Mouse (Mus musculus) gastrocnemius, postnatal 25 days (tissue): ENCODE measurements at regions not wholly inside any gene's neighbourhood (a gene's known extent, or its start where the extent isn't known, plus 50 kb on each side); places are given as distances from the start of the nearest gene placed in this dataset.

Experiments used
- DNase-seq: peaks from one replicate; pipeline ENCODE4 v3.0.0; 2022

DNA sequence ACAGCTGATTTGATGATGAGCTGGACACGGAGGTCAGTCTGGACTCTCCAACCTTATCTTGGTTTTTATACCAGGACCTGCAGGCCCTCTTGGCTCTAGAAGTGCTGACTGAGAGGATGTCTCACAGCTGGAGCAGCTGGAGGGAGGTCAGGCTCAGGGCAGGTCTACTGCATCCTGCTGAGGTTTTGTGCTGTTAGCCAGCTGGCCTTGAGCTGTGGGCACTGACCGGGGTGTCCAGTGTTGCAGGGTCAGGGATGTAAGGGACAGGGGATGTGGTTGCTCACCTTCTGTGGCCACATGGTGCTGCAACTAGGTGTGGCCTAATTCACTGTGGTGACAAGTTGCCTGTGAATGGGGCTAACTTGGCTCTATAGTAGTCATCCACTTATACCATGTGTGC is 211.0 kb upstream of the Eef2kmt start:
- no peak for DNase-seq

DNA sequence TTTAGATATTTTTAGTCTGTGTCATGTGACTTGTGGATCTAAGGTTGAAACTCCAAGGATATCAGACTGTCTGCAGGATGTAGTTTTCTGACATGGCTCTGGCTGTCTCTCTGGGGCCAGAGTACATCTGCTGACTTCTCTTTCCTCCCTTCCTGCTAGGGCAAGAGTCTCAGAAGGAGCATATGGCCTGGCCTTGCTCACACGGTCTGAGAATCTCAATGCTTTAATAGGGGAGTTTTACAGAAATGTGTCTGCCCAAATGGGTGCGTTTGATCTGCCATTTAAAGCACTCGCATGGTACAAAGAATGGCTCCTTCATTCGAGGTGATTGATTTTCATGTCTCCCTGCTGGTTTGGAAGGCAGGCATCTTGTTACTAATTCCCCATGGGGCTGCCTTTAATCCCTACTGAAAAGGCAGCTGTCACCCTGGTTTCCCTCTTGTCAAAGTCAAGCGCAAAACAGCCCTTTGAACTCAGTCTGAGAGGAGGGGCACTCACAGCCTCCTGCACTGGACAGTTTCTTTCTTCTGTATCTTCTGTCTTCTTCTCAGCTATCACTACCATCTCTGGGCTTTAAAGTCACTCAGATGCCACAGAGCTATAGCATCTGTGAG is 199.7 kb upstream of the Eef2kmt start:
- DNase-seq: no peak

DNA sequence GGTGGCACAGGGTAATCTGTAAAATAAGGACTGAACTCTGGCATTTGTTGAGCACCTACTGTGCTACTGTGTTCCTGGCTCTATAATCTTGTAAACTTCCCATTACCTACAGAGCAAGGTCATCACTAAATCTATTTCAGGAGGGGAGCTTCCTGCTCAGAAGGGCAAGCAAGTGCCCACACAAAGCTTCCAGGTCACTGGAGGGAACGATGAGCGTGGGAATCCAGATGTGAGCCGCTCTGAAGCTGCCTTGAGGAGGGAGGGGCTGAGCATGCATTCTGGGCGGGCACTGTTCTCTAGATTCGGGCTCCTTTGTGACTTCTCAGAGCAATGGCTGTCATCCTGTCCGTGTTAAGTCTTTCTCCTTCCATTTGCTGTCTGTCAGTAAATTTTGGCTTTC is 198.5 kb upstream of the Eef2kmt start:
- no peak for DNase-seq

DNA sequence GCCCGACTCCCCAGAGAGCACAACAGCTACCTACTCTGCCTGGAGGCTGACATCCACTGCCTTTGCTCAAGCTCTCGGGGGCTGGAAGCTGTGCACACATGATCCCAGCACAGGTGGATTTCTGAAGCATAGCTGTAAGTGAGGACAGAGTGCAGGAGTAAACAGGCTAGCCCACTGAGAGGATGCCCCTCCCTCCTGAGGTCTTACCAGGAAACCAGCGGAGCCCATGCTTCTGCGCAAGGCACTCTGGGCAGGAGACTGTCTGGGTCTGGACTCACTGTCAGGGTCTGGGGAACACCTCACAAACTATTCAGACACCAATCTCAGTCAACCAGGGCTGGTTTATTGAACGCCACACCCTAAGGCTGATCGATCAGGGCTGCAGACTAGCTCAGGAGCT is 197.2 kb upstream of the Eef2kmt start:
- DNase-seq: no peak

DNA sequence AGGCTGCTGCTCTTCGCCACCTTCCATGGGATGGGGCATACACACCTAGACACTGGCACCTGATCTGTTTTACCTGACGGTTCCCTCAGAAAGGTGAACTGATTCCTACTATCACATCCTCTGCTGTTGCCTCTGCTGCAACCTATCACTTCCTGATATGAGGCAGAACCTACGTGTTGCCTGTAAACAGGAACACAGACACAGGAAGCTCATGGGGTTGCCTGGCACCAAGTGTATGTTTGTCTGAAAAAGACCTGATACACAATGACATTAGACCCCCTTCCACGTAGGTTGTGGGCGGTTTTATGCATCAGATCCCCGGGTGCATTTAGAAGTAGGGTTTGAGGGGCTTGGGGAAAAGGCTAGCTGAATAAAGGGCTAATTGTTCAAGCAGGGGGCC is 190.0 kb upstream of the Eef2kmt start:
- DNase-seq: no peak

DNA sequence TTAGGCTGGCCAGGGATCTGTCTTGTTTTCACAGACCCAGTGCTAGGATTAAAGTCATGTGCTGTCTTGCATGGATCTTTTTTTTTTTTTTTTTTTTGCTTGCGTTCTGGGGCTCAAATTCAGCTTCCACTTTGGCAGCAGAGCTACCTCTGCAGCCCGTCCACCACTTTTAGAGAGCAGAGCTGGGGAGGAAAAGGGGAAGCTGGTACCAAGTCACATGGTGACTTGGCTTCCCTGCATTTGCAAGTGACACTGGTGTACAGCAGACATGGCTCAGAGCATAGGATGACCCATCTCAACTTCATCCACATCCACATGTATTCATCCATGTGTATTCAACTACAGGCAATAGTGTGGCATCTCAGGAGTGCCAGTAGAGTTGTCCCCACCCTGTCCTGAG is 189.0 kb upstream of the Eef2kmt start:
- DNase-seq: no peak

DNA sequence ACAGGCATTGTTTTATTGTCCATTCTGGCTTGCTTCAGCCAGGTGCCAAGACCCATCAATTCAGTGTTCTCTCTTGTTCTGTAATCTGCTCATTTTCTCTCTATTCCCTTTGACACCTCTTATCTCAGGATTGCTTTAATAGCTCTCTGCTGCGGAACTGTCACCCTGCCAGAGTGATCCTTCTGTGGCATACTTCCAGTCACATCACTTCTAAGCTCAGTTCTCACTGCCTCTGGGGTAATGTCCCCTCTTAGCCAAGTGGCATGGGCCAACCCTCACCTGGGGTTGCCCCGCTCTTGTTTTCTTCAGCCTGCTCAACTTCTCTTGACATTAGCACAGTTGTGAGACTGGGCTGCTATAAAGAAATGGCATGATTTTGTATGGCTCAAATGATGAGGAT is 183.9 kb upstream of the Eef2kmt start:
- no peak for DNase-seq

DNA sequence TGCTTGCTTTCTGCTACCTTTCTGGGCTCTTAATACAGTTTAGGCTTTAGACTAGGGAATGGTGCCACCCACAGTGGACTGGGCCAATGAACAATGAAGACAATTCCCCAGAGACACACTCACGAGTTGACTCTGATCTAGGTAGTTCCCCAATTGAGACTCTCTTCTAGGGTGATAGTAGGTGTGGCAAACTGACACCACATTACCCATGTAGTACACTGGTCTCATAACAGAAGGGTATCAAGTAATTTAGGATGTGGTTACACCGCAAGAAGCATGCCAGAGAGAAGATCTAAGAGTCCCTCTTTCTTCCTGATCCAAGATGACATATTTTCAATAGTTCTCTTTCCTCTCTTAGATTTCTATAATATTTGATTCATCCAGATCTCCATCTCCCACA is 182.6 kb upstream of the Eef2kmt start:
- no peak for DNase-seq

DNA sequence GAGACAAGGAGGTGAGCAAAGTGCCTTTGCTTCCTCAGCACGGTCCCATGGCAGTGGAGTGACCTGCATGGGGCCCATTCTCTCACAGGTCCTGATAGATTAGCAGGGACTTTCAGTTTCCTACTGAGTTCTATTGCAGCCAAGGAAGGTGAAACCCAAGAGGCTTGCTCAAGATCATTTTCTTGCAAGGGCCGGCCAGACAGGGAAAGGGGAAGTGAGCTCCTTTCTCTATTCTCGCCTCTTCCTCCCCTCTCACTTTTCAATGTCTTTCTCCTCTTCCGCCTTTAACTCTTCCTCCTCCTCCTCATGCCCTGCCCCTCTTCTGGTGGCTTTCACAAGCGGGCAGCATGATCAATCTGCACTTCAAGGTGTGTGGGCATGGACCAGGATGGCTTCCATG is 175.9 kb upstream of the Eef2kmt start:
- no peak for DNase-seq

DNA sequence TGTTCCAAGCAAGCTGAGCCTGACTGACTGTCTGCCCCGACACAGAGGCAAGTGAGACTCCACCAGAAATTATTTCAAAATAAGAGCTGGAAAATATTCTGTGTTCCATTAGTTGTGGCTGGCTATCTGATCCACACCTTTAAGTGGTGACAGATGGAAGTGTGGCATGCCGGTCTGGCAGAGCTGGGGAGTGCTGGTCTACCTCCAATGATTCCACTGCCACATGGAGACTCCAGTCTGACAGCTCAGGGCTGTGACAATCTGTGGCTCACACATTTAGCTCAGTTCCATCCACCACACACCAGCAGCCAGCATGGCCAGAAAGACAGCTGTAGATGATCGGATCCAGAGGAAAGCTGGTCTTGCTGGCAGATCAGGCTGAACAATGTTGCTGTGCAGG is 175.3 kb upstream of the Eef2kmt start:
- DNase-seq: peak; percentile 15

DNA sequence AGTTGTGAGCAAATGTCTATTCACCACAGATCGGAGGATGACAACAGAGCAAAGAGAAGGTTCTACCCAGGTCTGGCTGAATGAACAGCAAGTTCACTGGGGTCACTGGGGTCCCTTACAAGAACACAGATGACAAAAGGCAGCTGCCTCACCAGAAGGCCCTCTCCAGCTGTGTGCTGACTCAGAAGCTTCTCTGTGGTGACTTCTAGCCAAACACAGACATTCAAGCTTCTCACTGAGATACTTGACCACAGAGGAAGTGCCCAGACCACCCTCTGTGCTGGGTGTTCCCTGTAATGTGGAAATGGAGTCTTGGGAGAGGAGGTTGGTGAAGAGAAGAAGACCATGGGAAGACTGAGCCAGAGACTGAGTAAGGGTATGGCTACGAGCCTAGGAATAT is 173.7 kb upstream of the Eef2kmt start:
- no peak for DNase-seq

DNA sequence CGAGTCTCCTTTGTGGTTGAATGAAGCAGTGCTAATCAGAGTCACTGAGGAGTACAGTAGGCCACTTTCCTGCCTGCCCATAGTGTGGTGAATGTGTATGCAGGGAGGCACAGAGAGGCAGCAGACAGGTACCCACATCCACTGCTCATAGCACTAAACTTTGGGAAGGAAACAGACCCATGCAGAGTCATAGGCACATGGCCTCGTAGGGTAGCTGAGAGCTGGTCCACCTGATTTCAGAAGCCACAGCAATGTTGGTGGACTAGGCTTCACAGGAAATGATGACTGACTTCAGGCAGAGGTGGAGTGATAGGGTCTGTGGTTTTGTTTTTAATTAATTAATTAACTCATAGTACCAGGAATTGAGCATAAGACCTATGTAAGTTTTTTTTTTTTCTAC is 170.1 kb upstream of the Eef2kmt start:
- no peak for DNase-seq

DNA sequence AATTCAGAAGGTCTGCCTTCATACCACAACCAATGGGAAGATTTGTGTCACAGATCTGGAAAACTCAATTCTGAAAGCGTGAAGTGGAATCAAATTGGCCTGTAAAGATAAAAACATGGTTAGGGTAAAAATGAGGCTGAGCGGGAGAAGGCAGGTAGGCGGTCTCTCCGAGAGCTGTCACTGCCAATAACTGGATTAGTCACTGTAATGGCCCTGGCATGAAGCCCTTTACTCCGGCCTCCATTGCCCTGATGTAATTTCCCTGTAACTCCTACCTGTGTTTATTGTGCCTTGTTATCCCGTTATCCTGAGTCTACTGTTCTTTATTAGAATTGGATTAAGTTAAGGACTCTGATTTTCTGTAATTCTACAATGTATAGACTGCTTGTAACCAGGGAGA is 166.3 kb upstream of the Eef2kmt start:
- DNase-seq: no peak

DNA sequence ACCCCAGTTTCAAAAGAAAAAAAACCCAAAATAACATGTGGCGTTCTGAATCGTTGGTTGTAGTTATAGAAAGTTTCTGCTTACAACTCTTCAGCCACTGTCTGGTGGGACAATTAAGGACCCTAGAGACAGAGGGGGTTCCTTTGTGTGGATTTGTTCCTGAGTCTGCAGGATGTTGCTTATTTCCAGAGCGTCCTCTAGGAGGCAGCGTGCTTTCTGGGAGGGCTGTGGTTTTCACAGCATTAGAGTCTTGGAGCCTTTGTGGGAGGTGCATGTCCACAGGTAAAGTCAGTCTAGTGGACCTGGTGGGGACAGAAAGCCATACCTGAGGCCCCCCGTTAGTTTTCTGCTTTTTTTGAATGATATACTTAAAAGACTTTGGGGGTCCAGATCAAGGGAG is 165.8 kb upstream of the Eef2kmt start:
- no peak for DNase-seq

DNA sequence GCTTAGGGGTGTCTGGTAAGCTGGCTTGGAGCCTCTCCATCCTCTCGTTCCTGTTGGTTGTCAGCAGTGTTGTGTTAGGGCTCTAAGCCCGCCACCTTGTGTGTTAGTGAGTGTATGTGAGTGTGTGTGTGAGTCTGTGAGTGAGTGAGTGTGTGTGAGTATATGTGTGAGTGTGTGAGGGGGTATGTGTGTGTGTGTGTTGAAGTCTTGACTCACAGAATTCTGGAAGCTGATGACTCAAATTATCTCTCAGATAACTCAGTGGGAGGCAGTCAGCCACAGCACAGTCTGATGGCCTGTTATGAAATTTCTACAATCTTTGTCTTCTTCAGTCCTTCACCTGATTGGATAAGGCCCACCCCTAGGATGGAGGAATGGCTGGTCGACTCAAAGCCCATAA is 163.7 kb upstream of the Eef2kmt start:
- DNase-seq: no peak

DNA sequence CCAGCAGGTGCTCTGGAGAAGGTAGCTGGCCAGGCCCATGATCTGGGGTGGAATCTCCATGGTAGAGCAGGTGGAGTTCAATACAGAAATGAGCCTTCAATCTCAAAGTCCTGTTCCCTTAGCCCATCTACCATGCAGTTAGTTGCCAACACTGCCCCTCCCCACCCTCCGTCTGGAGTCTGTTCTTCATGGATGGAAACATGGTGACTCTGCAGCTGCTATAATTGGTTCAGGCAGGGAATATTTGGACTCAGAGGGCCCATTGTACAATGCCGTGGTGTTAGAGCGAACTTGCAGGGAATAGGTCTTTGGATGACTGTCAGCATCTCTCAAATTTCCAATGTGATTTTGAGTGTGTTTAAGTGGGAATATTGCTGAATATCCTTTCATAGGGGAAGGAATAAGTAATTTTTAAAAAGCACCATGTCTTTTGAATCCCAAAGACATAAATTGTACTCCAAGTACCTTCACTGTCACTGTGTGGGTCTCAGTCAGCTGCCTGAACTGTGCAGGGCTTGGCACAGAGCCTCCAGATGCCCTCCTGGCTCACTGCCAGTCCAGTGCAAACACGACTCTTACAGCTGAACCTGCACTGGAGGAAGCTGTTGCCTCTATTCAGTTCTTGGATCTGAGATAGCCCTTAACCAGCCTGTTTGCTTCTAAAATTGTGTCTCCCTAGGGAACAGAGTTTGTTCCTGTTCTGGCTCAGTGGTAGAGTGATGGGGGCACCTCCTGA is 162.8 kb upstream of the Eef2kmt start:
- no peak for DNase-seq

DNA sequence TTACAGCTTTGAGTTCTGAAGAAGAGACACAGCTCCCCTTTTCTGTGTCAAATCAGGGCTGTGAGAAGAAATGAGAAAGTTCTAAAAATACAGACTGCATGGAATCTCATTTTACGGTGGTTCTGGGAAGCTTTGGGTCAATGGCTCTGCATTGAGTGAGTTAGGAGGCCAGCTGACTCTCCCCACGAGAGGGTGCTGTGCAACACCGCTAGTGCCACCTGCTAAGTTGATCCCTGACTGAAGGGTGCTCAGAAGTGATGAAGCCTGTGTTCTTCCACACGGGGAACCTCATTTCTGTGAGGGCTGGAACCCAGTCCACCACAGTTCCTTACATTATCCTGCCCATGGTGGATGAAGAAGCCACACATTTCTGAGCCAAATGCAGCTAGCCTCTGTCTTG is 159.5 kb upstream of the Eef2kmt start:
- DNase-seq: no peak

DNA sequence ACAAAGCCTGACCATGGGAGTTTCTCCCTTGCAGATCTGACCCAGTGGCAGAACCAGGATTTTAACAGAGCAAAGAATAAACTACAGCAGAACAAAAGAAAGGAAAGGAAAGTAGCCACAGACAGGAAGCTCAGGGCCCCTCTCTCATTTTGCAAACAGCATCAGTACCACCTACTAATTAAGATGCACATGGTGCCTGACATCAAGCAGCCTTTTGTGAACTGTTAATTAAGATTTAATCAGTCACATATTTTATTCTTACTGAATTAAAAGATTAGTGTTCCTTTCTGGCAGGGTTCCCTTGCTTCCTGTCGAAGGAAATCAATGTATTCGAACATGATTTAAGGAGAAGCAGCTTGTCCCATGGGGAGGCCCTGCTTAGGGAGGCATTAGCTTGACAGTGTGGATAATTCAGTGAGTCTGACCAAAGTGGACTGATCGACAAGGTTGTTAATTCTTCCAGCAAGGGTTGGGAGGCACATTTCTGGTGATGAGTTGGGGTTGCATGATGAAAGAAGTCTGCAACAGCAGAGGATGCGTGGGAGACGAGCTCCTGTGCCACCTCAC is 156.1 kb upstream of the Eef2kmt start:
- no peak for DNase-seq

DNA sequence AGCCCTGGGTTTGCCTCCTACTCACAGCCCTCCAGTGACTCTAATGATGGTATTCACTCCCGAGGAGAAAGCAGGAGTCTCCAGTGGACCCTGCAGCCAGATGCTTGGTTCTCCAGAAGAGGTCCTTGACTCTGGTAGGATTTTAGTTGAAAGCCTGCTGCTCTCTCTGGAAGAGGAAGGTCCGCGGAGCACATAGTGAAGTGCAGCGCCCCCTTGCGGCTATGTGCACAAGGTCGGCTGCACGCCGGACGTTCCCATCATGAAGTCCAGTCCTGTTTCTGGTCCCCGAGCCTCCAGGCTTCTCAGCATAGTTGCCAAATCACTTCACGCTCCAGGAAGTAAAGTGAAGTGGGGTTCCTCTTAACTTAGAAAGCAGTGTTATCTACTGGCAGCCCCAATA is 150.9 kb upstream of the Eef2kmt start:
- peak; percentile 27 for DNase-seq

DNA sequence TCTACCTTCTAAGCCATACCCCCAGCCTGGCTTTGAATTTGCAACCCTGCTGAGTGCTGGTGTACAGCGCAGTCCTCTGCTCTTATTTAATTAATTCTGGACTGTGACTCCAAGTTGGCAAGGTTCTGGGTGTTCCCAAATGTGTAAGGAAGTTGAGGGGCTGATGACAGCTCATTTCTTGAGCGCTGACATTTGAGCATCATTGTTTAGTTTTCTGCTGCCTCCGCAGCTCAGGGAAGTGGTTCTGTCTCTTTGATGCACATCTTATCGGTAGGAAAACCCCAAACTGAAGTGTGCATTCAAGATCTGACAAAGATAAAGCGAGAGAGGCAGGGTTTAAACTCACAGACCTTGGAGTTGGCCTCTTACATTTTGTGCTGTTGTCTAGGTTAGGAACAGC is 137.6 kb upstream of the Eef2kmt start:
- DNase-seq: no peak

DNA sequence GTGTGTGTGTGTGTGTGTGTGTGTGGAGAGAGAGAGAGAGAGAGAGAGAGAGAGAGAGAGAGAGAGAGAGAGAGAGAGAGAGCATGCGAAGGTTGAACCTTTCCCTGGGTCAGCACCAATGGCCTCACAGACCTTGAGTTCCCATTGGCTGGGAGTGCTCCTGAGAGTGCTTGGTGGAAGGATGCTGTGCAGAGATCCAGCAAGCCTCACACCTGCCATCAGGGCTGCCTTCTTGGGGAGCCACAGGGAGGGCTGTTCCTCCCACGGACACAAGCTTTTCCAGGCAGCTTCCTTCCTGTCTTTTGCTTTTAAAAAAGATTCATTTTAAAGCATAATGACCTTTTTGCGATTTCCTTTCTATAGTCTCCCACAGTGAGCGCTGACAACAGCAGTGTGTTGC is 127.1 kb upstream of the Eef2kmt start:
- DNase-seq: no peak

DNA sequence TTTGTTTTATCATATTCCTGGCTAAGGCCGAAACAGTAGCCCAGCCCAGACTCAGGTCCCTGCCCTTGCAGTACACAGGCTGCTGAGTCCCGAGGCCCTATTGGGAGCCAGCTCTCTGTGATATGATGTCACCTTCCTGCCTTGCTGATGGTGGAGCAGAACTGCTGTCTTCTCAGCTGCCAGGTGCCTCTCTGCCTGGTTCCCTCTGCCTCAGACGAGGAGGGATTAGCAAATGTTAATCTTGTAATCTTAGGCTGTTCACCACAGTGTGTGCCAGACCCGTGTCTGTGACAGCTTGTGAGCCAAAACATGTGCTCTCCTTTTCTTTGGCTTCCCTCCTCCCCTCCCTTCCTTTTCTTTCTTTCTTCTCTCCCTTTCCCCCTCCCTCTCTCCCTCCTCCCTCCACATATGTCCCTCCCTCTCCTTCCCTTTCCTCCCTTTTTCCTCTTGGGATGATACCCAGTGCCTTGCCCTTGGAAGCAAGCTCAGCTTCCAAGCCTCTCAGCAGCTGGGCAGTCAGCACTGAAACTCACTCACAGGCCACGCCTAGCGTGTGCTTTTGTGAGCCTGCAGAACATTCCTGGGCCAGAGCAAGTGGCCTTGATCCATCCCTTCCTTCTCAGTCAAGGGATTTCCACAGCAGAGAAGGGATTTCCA is 126.6 kb upstream of the Eef2kmt start:
- DNase-seq: peak; percentile 17

DNA sequence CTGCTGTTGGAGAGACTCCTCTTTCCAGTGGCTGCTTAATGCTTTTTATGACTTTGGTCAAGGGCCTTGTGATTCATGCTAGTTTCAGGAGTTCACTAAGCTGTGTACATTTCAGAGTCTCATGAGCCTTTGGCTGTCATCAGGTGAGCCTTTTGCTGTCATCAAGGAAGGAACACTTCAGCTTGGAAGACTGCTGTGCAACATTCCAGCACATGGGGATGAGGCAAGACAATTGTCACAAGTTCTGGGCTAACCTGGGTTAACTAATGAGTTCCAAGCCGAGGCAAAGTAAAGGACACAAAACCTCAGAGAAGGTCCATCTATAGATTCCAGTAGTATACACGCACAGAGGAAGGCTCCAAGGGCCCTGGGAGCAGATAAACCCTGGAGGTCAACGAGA is 124.8 kb upstream of the Eef2kmt start:
- no peak for DNase-seq

DNA sequence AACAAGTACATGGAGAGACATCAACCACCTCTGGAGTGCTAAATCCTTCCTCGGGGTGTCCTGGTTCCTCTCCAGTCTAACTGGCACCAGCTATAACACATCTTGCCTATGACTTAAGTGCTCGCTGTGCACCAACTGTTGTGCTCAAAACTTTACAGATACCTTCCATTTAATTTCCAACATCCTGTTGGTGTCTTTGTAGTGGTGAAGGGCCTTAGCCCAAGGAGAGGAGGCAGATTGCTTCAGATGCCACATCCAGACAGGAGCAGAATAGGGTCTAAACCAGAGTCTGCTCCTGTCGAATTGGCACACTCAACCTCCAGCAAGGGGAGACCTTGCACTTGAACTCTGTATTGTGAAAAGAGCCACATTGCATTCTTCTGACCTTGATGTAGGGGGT is 121.2 kb upstream of the Eef2kmt start:
- no peak for DNase-seq
